Mouse (Mus musculus) brain, embryonic 14.5 days (tissue): ENCODE measurements around the gene Cerk.

Experiments used
- CTCF ChIP-seq: fragments of 200-500 bp; IDR thresholded peaks from 2 replicates; pipeline ENCODE4 v1.5.1; 2012; ENCODE audit warnings: inconsistent platforms, mild to moderate bottlenecking, moderate library complexity, borderline replicate concordance; ENCODE audit not compliant: insufficient read depth, insufficient read length; ENCODE audit errors: extremely low read depth
- POLR2A ChIP-seq: fragments of 200-500 bp; IDR thresholded peaks from 2 replicates; pipeline ENCODE4 v1.6.1; 2012; ENCODE audit warnings: mild to moderate bottlenecking, inconsistent platforms, borderline replicate concordance; ENCODE audit not compliant: poor library complexity, insufficient read depth, insufficient read length, severe bottlenecking; ENCODE audit errors: extremely low read depth

GRCm38 (mm10) chr15:86153481-86153960 lies 32.4 kb downstream of the Cerk start:
- TF ChIP-seq CTCF = no peak
- no peak for TF ChIP-seq POLR2A
